In the genomic region with DNA sequence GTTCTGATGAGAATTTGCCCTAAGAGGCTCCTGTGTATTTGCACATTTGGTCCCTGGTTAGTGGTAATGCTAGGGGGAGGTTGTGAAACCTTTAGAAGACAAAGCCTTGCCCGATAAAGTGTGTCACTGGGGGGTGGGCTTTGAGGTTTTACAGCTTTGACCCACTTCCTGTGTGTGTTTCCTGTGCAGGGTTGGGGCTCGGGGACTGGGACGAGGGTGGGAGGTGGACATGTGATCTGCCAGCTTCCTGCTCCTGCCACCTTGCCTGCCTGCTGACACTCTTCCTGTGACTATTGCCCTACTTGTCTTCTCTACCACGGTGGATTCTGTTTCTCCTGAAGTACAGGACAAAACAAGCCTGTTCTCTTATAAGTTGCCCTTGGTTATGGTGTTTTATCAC, we compare ENCODE assay signal across 14 mouse cellular contexts.
DNase-seq lines count a peak whose midpoint lies in the region; ATAC-seq lines count a peak whose summit lies in the region.
"Had no signal": no experiment of that assay in that cellular context is flagged by ENCODE, and none has a peak within 500 bp of the region (broad histone marks: within the 10 kb centered on the region; RNA-seq: fewer than 3 reads in every experiment).

No protein-coding gene starts in this region.

- no peaks in the 10 kb centered on the region for H3K9me3 ChIP-seq in midbrain, embryonic 10.5 days (replicated peaks)
- no peaks in the 10 kb centered on the region for H3K9me3 ChIP-seq in midbrain, embryonic 13.5 days
- H3K9me3 ChIP-seq in limb, embryonic 10.5 days (replicated peaks): no peaks in the 10 kb centered on the region
- H3K9me3 ChIP-seq: hindbrain, embryonic 15.5 days; midbrain, embryonic 15.5 days had no signal

- H3K27ac ChIP-seq in midbrain, embryonic 10.5 days (replicated peaks): 0 out of 2 replicates have a peak overlapping the region, but pooled peaks have one; percentile 23
- H3K27ac ChIP-seq in midbrain, embryonic 13.5 days: no peak overlapping the region
- peak overlapping the region; percentile 25; the same call in 1 of the 2 replicates for H3K27ac ChIP-seq in limb, embryonic 10.5 days
- H3K27ac ChIP-seq: hindbrain, embryonic 15.5 days; midbrain, embryonic 15.5 days; stomach, postnatal 0 days had no signal

- no peak overlapping the region for H3K4me3 ChIP-seq in midbrain, embryonic 10.5 days
- H3K4me3 ChIP-seq in midbrain, embryonic 13.5 days (replicated peaks): no peak overlapping the region
- no peak overlapping the region for H3K4me3 ChIP-seq in limb, embryonic 10.5 days
- H3K4me3 ChIP-seq: hindbrain, embryonic 15.5 days; midbrain, embryonic 15.5 days had no signal

- no peak for ATAC-seq in midbrain, embryonic 13.5 days
- no peak for ATAC-seq in erythroid progenitor cell, adult 5-6 weeks (replicated peaks; ENCODE audit: low FRiP score, poor library complexity, severe bottlenecking)
- ATAC-seq: midbrain, embryonic 15.5 days had no signal

- WGBS in midbrain, embryonic 10.5 days: 62% methylated on average over 4 of the region's 4 CpGs
- WGBS in midbrain, embryonic 13.5 days: 89% methylated on average over 4 of the region's 4 CpGs
- 46% methylated on average over 4 of the region's 4 CpGs for WGBS in limb, embryonic 10.5 days

- H3K27me3 ChIP-seq in midbrain, embryonic 10.5 days (ENCODE audit: low read depth, poor library complexity, severe bottlenecking): no peaks in the 10 kb centered on the region
- no peaks in the 10 kb centered on the region for H3K27me3 ChIP-seq in midbrain, embryonic 13.5 days
- no peaks in the 10 kb centered on the region for H3K27me3 ChIP-seq in limb, embryonic 10.5 days (ENCODE audit: low read depth, poor library complexity, severe bottlenecking)
- H3K27me3 ChIP-seq: hindbrain, embryonic 15.5 days; midbrain, embryonic 15.5 days had no signal

- H3K9ac ChIP-seq in midbrain, embryonic 13.5 days (replicated peaks): no peak overlapping the region
- H3K9ac ChIP-seq: hindbrain, embryonic 15.5 days; midbrain, embryonic 15.5 days had no signal

- H3K4me1 ChIP-seq in midbrain, embryonic 10.5 days: no peaks in the 10 kb centered on the region
- H3K4me1 ChIP-seq in midbrain, embryonic 13.5 days (replicated peaks): 0 out of 2 replicates have a peak, but pooled peaks cover 2% of the 10 kb centered on the region
- peaks cover 9% of the 10 kb centered on the region for H3K4me1 ChIP-seq in limb, embryonic 10.5 days
- H3K4me1 ChIP-seq: hindbrain, embryonic 15.5 days; midbrain, embryonic 15.5 days had no signal

- H3K4me2 ChIP-seq in midbrain, embryonic 13.5 days (replicated peaks): no peak overlapping the region
- H3K4me2 ChIP-seq: hindbrain, embryonic 15.5 days; midbrain, embryonic 15.5 days had no signal

- no peaks in the 10 kb centered on the region for H3K36me3 ChIP-seq in midbrain, embryonic 10.5 days
- no peaks in the 10 kb centered on the region for H3K36me3 ChIP-seq in midbrain, embryonic 13.5 days
- no peaks in the 10 kb centered on the region for H3K36me3 ChIP-seq in limb, embryonic 10.5 days
- H3K36me3 ChIP-seq: hindbrain, embryonic 15.5 days; midbrain, embryonic 15.5 days had no signal

- DNase-seq in midbrain, embryonic 10.5 days (ENCODE audit: low spot score): no peak
- DNase-seq in limb, embryonic 10.5 days (ENCODE audit: low spot score): peak; percentile 32
- peak; percentile 87 to 93 for DNase-seq in natural killer cell, adult 2 months (ENCODE audit: low spot score in 2 of 2)
- DNase-seq in thymus, postnatal 25 days: peak; percentile 91
- DNase-seq in cerebellum, adult 11 months: no peak
- DNase-seq in gastrocnemius, postnatal 10 days: no peak
- DNase-seq: adrenal gland, adult 2 months; cerebellum, adult 9-11 months; kidney, postnatal 4 days had no signal

Comparison
In these comparisons a context has a peak if more than half of its experiments do, and no peak if none do; other contexts are left out.
1. DNase-seq: peak in limb, embryonic 10.5 days (single experiment), natural killer cell, adult 2 months (2 of 2) and thymus, postnatal 25 days (single experiment); none in midbrain, embryonic 10.5 days (single experiment), cerebellum, adult 11 months (single experiment) and gastrocnemius, postnatal 10 days (single experiment).